Mouse (Mus musculus): ENCODE data around the gene Rnf149.

Rnf149 gene

DNA sequence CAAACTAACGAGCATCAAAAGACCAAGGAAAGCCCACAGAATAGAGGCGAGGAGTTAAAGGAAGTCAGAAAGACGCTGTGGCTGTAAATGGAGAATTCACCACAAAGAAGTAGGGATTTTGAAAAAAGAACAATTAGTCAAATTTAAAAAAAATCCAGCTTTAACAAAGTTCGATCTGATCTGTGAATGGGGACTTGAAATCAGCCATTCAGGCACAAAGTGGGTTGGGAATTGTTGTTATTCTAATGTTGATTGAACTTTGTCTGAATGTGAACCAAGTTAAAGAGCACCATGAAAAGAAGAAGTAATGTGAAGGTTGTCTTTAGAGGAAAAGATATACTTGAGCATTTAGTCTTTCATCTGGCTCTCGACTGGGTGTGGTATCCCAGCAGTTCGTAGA is 48.9 kb downstream of the Rnf149 start:
- DNase-seq: no peak

- DNase-seq: peak; percentile 56
These were observed 49.8 kb downstream of the Rnf149 start for GRCm38 (mm10) chr1:39527432-39527831.

- no peak for DNase-seq
These were observed 50.6 kb downstream of the Rnf149 start for GRCm38 (mm10) chr1:39526371-39527167.

- DNase-seq: no peak
These were observed 51.4 kb downstream of the Rnf149 start for GRCm38 (mm10) chr1:39525763-39526162.

DNA sequence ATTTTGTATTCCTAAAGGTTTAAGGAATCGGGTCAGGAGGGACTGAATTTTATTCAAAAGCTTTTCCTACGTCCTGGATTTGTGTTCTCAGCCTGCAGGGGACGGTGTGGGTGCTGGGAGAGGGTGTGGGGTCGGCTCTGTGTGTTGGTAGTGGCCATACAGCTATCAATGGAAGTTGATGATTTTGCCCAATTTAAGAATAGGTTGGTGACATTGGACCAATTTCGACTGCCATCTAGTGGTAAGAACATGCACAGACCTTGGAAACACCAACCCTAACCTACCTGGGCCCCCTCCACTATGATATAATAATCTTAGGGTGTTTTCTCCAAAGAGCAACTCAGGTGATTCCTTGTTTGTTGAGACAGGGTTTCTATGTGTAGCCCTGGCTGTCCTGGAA is 54.7 kb downstream of the Rnf149 start:
- no peak for DNase-seq

DNA sequence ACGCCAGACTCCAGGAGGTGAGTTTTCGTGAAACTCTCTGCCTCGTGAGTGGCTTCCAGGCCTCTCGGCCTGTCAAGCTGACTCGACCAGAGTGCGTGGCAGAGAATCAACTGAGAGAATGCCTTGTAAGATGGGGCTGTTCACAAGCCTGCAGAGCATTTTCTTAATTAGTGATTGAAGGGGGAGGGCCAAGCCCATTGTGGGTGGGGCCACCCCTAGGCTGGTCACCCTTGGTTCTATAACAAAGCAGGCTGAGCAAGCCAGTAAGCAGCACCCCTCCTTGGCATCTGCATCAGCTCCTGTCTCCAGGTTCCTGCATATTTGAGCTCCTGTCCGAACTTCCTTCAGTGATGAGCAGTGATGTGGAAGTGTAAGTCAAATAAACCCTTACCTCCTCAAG is 55.9 kb downstream of the Rnf149 start:
- DNase-seq: no peak

- DNase-seq: no peak
These were observed 61.8 kb downstream of the Rnf149 start for GRCm38 (mm10) chr1:39515303-39515991.

DNA sequence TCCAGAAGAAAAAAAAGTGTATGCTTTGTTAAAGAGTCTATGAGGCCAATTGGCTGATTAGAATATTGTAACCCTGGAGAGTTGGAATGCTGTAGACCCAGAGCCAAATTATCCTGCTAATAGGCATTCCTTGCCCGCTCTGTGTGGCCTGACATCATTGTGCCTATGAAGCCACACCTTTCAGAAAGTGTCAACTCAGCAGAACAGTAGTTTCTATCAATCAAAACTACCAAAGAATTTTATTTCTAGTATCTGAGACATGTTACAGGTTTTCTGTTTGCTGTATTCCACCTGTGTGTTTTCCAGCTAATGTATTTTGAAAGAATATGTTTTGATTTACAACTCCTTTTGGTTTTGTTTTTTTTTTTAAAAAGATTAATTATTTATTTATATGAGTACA is 65.0 kb downstream of the Rnf149 start:
- no peak for DNase-seq

GRCm38 (mm10) chr1:39511775-39512174 is 65.4 kb downstream of the Rnf149 start:
- DNase-seq: no peak

GRCm38 (mm10) chr1:39505600-39505999 is 71.6 kb downstream of the Rnf149 start:
- DNase-seq: no peak

DNA sequence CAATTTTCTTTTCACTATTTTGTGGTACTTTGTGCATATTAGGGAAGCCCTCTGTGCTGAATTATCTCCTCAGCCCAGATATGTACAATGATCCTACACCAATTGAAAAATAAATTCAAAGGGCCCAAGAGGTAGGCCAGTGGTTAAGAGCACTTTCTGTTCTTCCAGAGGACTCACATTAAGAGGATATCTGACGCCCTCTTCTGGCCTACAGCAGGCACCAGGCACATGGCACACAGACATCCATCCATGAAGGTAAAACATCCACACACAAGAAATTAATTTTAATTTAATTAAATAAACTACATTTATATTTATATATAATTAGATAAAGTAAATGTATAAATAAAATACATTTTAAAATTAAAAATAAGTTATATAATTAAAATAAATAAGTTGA is 72.9 kb downstream of the Rnf149 start:
- DNase-seq: no peak

- DNase-seq: no peak
These were observed 74.2 kb downstream of the Rnf149 start for GRCm38 (mm10) chr1:39502817-39503633.

All from kidney, adult 11 months (tissue).